Mouse (Mus musculus) ovary, postnatal 10 days (tissue): Measurements from ENCODE around the gene Gm20388.
A peak's percentile ranks its signal among the peaks of the same experiment; 100 is the strongest.
"Not testable (repeated sequence)": the region's sequence is repeated elsewhere in the genome, so short reads cannot be mapped to it uniquely, and the experiment has no call there.

Experiments used
- DNase-seq: peaks from one replicate; pipeline ENCODE4 v3.0.0; 2022; ENCODE audit warnings: low spot score

Gene Gm20388

GRCm38 (mm10) chr8:122556030-122557009, 2645.7 kb downstream of the Gm20388 start:
- DNase-seq, result no peak

- DNase-seq, result no peak
These were observed 2646.8 kb downstream of the Gm20388 start for GRCm38 (mm10) chr8:122557248-122558038.

GRCm38 (mm10) chr8:122558671-122559349, 2648.2 kb downstream of the Gm20388 start:
- DNase-seq, result no peak

- DNase-seq, result no peak
These were observed 2650.6 kb downstream of the Gm20388 start for GRCm38 (mm10) chr8:122561199-122561598.

- no peak for DNase-seq
These were observed 2654.0 kb downstream of the Gm20388 start for GRCm38 (mm10) chr8:122564363-122565352.

GRCm38 (mm10) chr8:122566766-122567165, 2656.1 kb downstream of the Gm20388 start:
- DNase-seq, result no peak

- peak; percentile 93 for DNase-seq
These were observed 2656.9 kb downstream of the Gm20388 start, which contains the start of gene Cdt1 for GRCm38 (mm10) chr8:122567361-122568108. Cdt1 (plus strand) TSS chr8:122568015.

- DNase-seq, result no peak
These were observed 2657.5 kb downstream of the Gm20388 start for GRCm38 (mm10) chr8:122568109-122568504.

GRCm38 (mm10) chr8:122568881-122569309, 2658.3 kb downstream of the Gm20388 start:
- DNase-seq, result no peak

- DNase-seq, result no peak
These were observed 2658.7 kb downstream of the Gm20388 start for GRCm38 (mm10) chr8:122569329-122569728.

GRCm38 (mm10) chr8:122569996-122570395, 2659.4 kb downstream of the Gm20388 start:
- DNase-seq, result no peak

- DNase-seq, result no peak
These were observed 2660.5 kb downstream of the Gm20388 start for GRCm38 (mm10) chr8:122571153-122571552.

GRCm38 (mm10) chr8:122571750-122572267, 2661.2 kb downstream of the Gm20388 start:
- DNase-seq, result no peak

- no peak for DNase-seq
These were observed 2662.1 kb downstream of the Gm20388 start for GRCm38 (mm10) chr8:122572751-122573150.

- not testable (repeated sequence) for DNase-seq
These were observed 2662.5 kb downstream of the Gm20388 start for GRCm38 (mm10) chr8:122573176-122573575.

- no peak for DNase-seq
These were observed 2662.9 kb downstream of the Gm20388 start for GRCm38 (mm10) chr8:122573577-122573976.

- DNase-seq, result no peak
These were observed 2663.6 kb downstream of the Gm20388 start for GRCm38 (mm10) chr8:122574264-122574663.

GRCm38 (mm10) chr8:122574667-122575251, 2664.1 kb downstream of the Gm20388 start:
- DNase-seq, result no peak

GRCm38 (mm10) chr8:122575286-122575685, 2664.6 kb downstream of the Gm20388 start:
- no peak for DNase-seq
